Mouse (Mus musculus): Measurements from ENCODE around the gene A730009L09Rik.

GRCm38 (mm10) chr16:84495438-84495837 lies 19.5 kb upstream of the A730009L09Rik start:
- TF ChIP-seq CTCF (IDR thresholded peaks at IDR 0.05; ENCODE audit: borderline replicate concordance, insufficient read depth, low read length) (no peak), POLR2A (IDR thresholded peaks at IDR 0.05; ENCODE audit: low read depth, low read length) (no peak)
